Mouse (Mus musculus) erythroid progenitor cell, adult 5-6 weeks (primary cell): ENCODE results near the gene Pdxdc1. TPM values are rescaled to one million over a fixed set of nuclear protein-coding genes. Genes with fewer than 3 reads are reported as not detected.
A peak's percentile ranks its signal among the peaks of the same experiment; 100 is the strongest.
"Not testable (repeated sequence)": the region's sequence is repeated elsewhere in the genome, so short reads cannot be mapped to it uniquely, and the experiment has no call there.

ENCODE experiments used
- ATAC-seq: replicated peaks from 2 replicates; pipeline ENCODE4 v1.8.0; 2016; ENCODE audit warnings: moderate number of reproducible peaks, mild to moderate bottlenecking, moderate TSS enrichment, inconsistent platforms; ENCODE audit not compliant: poor library complexity, low FRiP score, severe bottlenecking
- total RNA-seq, 2 experiments: library from RNA; stranded (forward) in 1 of 2; stranded (reverse) in 1 of 2; fragments of 150-400 nt in 1 of 2; fragments of 186-747, 209-891 nt in 1 of 2; gene quantifications; 2 replicates each; pipeline versions ENCODE4 v1.2.3 to v1.2.4; 2015 to 2017; ENCODE audit warnings: low replicate concordance in 2 of 2

The Pdxdc1 gene
- total RNA-seq (2015; ENCODE audit: low replicate concordance) = 21.6 and 41.1 TPM in 2 replicates
- total RNA-seq (2017; ENCODE audit: low replicate concordance) = 26.1 and 33.0 TPM in 2 replicates

DNA sequence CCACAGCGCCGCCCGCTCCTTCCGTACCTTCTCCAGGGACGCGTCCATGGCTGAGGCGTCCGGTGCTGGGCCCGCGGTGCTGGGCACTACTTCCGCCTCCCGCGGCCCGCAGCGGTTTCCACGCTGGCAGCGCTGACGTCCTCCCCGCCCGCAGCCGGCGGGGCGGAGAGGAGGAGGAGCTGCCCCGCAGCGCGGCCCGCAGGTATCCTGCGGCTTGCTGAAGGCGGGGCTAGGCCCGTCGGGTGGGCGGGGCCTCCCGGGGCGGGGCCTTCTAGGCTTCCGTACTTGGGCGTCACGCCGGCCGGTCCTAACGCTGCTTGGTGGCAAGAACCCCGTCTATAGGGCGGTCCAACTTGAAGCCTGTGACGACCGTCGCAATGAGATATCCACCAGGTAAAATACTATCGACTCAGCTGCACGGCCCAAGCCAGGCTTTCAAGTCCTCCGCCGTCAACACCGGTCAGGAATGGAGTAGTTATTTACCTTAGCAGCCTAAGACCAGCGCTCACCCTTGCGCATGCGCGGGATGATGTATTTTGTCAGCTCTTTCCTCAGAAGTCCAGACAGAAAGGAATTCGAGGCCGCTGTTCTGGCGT is at the start of gene Pdxdc1, which contains the start of gene Mpv17l:
Pdxdc1 (minus strand) TSS at position 244 of the 596 bp plus-strand sequence.
Mpv17l (plus strand) TSS at position 274 of the 596 bp plus-strand sequence.
- peak; percentile 92 for ATAC-seq

DNA sequence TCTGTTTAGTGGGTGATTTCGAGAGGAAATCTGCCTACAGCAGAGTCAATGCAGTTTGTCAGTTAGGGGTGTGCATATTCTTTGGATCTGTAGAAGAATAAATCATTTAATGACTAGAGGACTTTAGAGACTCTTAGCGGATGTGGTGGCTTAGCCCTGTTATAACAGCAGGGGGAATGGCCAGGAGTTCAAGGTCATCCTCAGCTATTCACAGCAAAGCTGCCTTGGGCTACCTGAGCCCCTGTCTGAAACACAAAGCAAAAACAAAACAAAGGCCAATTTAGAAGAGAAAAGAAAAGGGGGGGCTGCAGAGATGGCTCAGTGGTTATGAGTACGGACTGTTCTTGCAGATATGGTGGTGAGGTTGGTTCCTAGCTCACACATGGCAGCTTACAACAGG is 48.3 kb upstream of the Pdxdc1 start:
- ATAC-seq = no peak

DNA sequence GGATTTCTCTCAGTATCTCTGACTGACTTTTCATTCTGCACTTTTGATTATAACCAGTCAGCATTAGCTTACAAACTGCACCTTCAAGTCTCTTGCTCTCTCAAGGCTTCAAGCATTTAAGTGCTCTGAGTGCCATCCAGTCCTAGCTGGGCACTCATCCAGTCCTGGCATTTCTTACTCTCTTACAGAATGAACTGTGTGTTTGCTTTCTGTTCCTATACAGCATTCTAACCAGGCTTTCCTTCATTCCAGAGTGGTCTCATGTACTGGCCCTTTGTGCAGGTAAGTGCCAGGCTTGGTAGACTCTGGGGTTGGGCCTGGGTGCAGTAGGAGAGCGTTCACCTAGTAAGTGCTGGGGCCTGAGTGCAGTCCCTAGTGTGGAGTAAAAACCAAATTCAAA is 43.4 kb upstream of the Pdxdc1 start:
- no peak for ATAC-seq

DNA sequence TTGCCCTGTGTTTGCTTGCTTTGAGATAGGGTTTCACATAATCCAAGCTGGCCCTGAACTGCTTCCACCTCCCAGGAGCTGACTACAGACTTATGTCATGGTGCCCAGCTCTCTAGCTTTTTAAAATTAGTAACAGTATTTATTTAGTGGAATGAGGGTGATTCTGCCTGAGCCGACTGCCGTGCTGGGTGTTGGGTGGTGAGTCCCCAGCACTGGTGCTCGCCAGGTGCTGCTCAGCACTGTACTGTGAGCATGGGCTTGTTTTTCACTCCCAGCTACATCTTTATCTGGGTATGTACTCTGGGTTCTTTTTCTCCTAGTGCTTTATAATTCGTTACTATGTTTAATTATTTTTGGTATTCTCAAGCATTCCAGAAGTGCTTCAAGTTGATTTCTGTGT is 42.2 kb upstream of the Pdxdc1 start:
- ATAC-seq = no peak

DNA sequence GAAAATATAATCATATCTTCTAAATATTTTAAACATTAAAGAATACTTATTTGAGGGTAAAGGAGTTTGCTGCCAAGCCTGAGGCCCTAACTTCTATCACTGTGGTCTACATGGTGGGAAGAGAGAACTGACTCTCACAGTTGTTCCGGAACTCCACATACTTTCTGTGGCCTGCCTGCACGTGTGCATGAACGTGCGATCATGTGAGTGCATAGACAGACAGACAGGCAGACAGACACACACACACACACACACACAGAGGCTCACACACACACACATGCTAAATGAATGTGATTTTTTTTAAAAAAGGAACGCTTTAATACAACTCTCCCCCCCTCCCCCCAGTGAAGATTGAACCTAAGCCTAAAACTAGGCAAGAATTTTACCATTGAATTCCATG is 41.8 kb upstream of the Pdxdc1 start:
- ATAC-seq = no peak

DNA sequence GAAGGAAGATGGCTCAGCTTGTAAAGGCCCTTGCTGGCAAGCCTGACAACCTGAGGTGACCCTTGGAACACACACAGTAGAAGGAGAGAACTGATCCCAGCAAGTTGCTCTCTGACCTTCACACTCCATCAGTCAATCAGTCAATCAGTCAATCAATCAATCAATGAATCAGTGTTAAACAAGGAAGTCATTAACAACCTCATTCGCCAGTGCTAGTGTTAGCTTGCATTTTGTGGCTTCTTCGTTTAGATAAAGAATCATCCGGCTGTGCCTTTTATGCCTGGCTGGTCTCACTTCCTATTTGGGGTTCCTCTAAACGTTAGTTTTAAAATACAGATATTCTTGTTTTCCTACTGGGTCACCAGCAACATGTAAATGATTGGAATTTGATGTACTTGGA is 41.2 kb upstream of the Pdxdc1 start:
- ATAC-seq = no peak

DNA sequence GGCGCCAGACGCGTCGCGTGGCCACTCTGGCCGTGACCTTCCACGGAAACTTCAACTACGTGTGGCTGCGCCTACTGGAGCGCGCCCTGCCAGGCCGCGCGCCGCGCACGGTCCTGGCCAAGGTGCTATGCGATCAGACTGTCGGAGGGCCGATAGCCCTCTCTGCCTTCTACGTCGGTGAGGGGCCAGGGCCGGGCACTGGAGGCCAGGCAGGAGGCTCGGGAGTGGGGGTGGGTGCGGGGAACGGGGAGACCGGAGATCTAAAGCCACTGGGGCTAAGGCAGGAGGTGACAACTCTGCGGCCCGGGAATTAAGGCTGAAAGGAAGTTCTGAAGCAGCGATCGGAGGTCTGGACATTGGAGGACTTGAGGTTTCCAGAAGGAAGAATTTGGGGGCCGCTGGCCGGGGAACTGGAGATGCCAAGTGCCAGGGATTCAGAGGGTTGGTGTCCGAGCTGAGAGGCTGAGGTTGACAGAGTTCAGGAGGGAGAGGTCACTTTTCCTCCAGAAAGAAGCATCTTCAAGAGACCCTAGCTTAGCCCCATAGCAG is 38.0 kb upstream of the Pdxdc1 start:
- no peak for ATAC-seq

DNA sequence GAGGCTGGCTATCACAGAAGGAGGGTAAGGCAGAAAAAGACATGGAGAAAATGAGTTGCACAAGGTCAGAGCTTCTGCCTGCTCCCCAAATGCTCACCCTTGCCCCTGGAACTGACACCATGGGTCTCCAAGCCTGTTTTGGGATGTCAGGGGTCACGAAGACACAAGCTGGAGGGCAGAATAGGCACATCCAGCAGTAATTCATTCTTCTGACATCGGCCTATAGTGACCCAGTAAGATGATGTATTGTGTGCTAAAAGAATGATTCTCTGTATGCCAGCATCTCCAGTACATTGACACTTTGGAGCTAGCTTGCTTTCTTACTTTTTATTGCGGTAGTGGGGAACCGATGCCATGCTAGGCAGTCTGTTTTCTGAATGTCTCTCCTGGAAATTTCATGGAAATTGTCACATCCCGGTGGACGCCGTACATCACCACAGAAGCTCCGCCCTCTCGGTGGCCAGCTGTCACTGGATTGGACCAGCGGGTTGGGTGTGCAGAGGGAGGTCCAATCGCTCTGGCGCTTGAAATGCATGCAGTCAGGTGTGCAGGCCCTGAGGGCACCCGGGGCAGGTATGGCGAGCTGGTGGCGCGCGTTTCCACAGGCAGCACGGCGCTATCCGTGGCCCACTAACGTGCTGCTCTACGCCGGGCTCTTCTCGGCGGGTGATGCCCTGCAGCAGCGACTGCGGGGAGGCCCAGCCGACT is 37.4 kb upstream of the Pdxdc1 start:
- 0 out of 2 replicates have a peak, but pooled peaks have one; percentile 39 for ATAC-seq

DNA sequence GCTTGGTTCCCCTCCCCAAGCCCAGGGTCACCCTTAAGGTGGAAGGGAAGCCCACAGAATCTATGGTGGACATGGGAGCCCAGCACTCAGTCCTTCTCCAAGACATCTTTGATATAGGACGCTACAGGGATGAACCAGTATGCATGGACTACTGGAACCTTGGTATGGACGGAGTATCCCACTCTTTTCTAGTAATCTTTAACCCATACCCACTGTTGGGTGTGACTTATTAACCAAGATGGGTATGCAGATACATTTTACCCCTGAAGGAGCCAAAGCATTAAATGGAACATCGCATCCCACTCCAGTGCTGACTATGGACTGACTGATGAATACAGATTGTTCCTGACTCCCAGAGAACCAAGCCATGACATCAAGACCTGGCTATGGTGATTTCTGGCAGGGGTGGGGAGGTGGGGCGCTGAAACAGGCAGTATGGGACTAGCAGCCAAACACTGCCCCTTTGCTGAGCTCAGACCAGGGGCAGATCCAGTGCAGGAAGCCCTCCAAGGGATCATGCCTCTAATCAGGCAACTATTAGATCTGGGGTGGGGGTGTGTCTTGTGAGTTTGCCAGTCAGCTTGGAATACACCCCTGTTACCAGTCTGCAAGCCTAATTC is 24.6 kb upstream of the Pdxdc1 start:
- no peak for ATAC-seq

DNA sequence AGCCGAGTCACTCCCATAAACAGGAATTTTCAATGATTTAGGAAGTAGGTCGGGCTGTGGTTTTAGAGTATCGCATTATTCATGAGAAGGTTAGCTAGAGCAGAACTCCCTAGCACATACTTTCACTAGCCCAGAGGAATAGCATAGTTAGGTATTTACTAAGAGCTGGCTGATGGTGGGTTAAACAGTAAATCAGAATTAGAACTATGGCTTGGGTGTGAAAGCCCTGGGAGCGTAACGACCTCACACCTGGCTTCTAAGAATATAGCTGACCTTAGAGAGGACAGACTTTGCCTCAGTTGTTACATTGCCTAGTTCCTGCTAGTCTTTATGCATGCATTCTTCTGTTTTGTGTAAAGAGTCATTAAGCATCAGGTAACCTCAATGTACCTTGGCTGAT is 20.0 kb upstream of the Pdxdc1 start:
- ATAC-seq = not testable (repeated sequence)

DNA sequence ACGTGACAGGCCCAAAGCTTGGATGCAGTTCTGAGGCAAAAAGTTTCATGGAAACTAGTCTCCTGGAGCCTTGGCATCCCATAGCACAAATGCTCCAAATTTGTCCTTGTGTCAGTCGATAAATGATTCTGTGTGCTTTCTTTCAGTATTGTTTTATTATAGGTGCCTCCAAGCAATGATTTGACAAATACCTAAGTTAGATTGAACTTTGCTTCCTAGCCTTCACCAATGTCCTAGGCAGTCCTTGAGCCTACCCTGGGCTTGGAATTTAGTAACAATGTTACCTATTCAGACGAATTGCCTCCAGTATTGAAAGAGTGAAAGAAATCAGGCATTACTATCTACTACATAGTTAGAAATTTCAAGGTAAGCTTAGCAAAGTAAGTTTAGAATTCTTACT is 19.6 kb upstream of the Pdxdc1 start:
- not testable (repeated sequence) for ATAC-seq

DNA sequence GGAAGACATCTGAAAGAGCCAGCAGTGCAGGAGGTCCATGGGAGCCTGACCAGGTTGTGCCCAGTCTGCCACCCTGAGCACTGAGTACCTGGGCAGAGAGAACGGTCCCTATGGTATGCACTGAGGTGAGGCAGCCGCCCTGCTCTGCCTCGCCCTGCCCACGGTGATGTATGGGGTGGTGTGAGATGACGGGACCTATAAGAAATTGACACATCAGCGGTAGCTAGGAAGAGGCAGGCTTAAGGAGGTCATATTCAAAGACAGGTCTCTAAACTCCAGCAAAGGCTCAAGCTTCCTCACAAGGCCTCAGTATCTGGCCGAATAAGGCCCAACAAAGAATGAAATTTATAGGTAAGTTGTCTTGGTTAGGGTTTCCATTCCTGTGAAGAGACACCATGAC is 18.9 kb upstream of the Pdxdc1 start:
- ATAC-seq = no peak

DNA sequence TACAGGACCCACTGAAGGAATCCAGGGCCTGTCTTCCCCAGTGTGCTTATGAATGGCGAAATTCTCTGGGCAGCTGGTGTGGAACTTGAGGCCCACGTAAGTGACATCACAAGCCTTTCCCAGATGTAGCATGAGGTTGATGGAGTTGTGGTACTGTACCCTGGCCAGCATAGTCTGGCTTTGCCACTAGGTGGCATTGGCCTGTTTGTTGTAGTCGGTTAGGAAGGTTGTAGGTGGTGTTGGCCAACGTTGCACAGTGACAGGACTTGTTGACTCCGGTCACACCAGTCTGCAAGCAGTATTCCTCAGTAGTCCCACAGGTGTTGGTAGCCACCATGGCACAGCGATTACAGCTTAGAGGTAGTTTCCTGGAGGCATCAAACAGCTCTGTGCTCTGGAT is 18.1 kb upstream of the Pdxdc1 start:
- no peak for ATAC-seq

DNA sequence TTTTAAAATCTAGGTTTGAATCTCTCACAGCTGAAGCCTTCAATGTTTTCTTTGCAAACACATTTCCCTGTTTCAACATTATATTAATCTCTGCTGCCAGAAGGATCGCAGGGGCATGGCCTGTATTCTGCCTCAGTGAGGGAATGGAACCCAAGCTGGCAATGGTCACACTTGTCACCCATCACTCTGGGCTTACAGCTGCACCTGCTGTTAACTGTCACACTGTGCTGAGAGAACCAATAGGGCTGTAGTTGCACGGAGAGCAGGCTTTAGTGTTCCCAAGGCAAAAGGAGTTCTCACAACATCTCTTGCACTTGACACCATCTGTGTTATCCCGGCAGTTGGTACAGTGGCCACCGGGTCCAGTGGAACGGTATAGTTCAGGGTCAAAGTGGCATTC is 17.2 kb upstream of the Pdxdc1 start:
- ATAC-seq = no peak

DNA sequence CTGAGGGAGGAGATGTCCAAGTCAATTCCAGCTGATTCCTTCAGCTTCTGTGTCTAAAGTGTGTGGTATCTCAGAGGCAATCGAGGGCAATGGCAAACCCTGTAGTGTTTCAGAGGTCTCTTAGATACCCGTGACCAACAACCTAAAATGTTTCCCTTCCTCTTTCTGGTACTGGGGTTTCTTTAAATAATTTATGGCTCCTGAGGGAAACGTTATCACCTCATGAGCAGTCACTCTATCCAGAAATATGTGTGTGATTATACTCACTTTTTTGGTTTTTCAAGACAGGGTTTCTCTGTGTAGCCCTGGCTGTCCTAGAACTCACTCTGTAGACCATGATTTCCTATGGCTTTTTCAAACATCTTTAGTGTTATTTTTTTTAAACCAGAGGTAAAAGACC is 4.4 kb upstream of the Pdxdc1 start:
- no peak for ATAC-seq

DNA sequence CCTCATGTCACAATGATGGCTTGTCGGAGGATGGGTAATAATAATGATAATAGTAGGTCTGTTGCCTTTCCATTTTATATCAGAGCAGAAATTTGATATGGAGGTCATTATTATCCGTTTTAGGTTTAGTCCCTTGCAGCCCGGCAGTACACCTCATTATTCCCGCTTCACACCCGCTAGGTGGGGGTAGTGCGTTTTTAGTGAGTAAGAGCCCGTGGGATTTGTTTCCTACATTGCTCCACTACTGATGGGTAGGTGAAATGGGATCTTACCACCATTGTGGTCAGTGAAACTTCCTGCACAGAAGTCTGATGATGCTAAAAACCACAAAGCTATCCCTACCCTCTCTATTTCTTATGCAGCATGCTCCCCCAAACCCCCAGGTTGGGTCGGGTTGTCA is 557 bp upstream of the Pdxdc1 start:
- ATAC-seq = peak; percentile 81

DNA sequence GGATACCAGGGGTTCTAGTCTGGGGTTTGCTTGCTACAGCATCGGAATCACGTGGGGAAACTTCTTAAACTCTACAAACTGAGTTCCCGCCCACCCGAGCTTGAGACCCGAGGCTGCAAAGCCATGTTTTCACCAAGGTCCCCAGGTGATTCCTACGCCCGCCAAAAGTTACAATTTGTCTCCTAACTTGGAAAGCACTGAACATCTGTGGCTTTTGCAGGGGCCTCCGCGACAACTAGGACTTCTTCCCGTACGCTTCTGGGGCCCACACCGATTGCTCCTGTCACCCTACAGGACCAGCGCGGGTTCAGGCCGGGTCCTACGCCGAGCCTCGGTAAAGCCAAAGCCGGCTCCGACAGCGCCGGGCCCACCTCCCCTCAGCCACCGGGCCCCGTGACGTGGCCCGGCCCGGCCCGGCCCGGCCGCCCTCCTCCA is 517 bp downstream of the Pdxdc1 start:
- peak; percentile 37 for ATAC-seq

DNA sequence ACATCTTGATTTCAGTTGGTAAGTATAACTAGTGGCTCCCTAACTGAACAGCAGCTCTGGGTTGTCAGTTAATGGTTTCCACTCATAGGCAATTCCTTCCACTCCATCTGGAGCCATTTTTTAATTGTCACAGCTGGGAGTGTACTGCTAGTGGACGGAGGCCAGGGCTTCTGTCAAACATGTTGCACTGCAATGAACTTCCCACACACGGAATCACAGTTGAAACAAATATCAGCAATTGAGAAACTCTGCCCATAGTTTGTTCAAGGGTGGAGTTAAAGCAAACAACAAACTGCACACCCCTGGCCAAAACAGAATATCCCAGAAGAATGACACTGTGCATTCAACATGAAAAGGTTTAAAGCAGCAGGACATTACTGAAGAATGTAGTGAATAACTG is 4.0 kb downstream of the Pdxdc1 start:
- ATAC-seq = no peak

DNA sequence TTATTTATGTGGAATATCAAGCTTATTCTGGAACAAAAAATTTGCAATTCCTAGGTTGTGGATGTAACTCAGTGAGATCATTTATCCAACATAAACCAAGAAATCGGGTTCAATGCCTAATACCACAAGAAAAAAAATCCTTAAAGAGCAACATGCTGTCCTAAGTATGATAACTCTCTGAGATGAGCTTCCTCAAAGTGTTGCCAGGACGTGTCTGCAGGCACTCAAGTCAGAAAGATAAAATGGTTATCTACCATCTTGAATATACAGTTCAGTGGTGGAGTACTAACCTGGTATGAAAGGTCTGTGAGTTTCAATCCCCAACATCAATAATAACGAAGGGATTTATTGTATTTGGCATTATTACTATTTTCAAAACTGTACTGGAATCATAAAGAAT is 6.6 kb downstream of the Pdxdc1 start:
- ATAC-seq = no peak

DNA sequence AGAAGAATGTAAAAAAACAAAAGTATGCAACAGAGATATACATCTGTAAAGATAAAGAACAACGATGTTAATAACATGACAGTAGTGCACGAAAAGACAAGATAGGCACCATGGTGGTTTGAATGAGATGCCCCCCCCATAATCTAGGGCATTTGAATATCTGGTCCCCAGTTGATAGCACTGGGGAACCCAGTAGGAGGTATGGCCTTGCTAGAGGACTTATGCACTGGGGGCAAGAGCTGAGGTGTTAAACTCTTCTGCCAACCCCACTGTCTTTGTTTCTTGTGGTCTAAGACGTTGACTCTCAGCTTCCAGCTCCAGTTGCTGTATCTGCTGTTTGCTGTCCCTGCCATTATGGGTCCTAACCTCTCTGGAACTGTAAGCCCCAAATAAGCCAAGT is 7.2 kb downstream of the Pdxdc1 start:
- no peak for ATAC-seq

DNA sequence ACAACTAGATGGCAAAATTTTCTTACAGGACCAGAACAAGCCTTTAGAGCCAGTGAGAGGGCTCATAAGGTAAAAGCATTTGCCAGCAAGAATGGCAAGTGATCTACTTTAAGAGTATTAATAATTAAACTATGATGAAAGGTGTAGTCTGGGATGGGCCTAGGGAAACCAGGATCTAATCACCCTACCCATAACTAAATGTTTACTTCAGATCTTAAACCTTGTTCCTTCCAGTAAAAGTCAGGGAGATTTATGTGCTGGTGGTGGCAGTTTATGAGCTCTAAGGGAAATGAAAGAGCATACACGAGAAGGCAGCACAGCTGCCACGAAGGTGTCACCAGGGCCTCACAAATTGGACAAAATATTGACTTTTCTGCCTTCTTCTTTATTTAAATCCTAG is 8.8 kb downstream of the Pdxdc1 start:
- no peak for ATAC-seq
